28 mouse cellular contexts compared by ENCODE assay signal in genomic region chr9:8655347-8655746, GRCm38 (mm10).
"Had no signal": no experiment of that assay in that cellular context is flagged by ENCODE, and none has a peak within 500 bp of the region (broad histone marks: within the 10 kb centered on the region; RNA-seq: fewer than 3 reads in every experiment).

No protein-coding gene starts in this region.

- H3K9ac ChIP-seq: embryonic facial prominence, embryonic 12.5 days; embryonic facial prominence, embryonic 13.5 days; embryonic facial prominence, embryonic 15.5 days; forebrain, embryonic 12.5 days; forebrain, embryonic 13.5 days; forebrain, postnatal 0 days; heart, embryonic 12.5 days had no signal

- H3K4me2 ChIP-seq: embryonic facial prominence, embryonic 12.5 days; embryonic facial prominence, embryonic 13.5 days; embryonic facial prominence, embryonic 15.5 days; forebrain, embryonic 12.5 days; forebrain, embryonic 13.5 days; heart, embryonic 11.5 days; heart, embryonic 12.5 days had no signal

- H3K36me3 ChIP-seq: embryonic facial prominence, embryonic 10.5 days; embryonic facial prominence, embryonic 12.5 days; embryonic facial prominence, embryonic 13.5 days; embryonic facial prominence, embryonic 15.5 days; forebrain, embryonic 10.5 days; forebrain, embryonic 12.5 days; heart, embryonic 10.5 days; heart, embryonic 12.5 days had no signal

- H3K9me3 ChIP-seq: embryonic facial prominence, embryonic 12.5 days; embryonic facial prominence, embryonic 13.5 days; embryonic facial prominence, embryonic 15.5 days; forebrain, embryonic 12.5 days; forebrain, embryonic 13.5 days; heart, embryonic 10.5 days; heart, embryonic 12.5 days had no signal

- H3K4me1 ChIP-seq: embryonic facial prominence, embryonic 10.5 days; embryonic facial prominence, embryonic 12.5 days; embryonic facial prominence, embryonic 13.5 days; embryonic facial prominence, embryonic 15.5 days; forebrain, embryonic 10.5 days; forebrain, embryonic 12.5 days; forebrain, embryonic 13.5 days; heart, embryonic 10.5 days; heart, embryonic 12.5 days had no signal

- H3K27me3 ChIP-seq: embryonic facial prominence, embryonic 12.5 days; embryonic facial prominence, embryonic 13.5 days; embryonic facial prominence, embryonic 15.5 days; forebrain, embryonic 12.5 days; forebrain, embryonic 13.5 days; heart, embryonic 12.5 days had no signal

- ATAC-seq: forebrain, embryonic 13.5 days; forebrain, embryonic 14.5 days; forebrain, embryonic 16.5 days; forebrain, postnatal 0 days had no signal

- H3K27ac ChIP-seq: embryonic facial prominence, embryonic 10.5 days; embryonic facial prominence, embryonic 12.5 days; embryonic facial prominence, embryonic 13.5 days; embryonic facial prominence, embryonic 15.5 days; forebrain, embryonic 10.5 days; forebrain, embryonic 12.5 days; forebrain, embryonic 13.5 days; gastrocnemius, adult 2 months; heart, adult 2 months; heart, embryonic 10.5 days had no signal

- H3K4me3 ChIP-seq: embryonic facial prominence, embryonic 10.5 days; embryonic facial prominence, embryonic 12.5 days; embryonic facial prominence, embryonic 13.5 days; embryonic facial prominence, embryonic 15.5 days; erythroblast, embryonic 14.5 days; forebrain, embryonic 10.5 days; forebrain, embryonic 12.5 days; forebrain, embryonic 13.5 days; gastrocnemius, adult 2 months; heart, adult 2 months; heart, embryonic 10.5 days; heart, embryonic 12.5 days had no signal

- DNase-seq: cerebellum, adult 9-11 months; cerebellum, postnatal 10 days; cerebellum, postnatal 14 days; cerebellum, postnatal 25 days; cerebellum, postnatal 36 days; embryo, embryonic 11 days; forebrain, postnatal 0 days; gastrocnemius, adult 2 months; gastrocnemius, postnatal 10 days; gastrocnemius, postnatal 14 days; gastrocnemius, postnatal 25 days; gastrocnemius, postnatal 36 days; heart, adult 11 months; heart, adult 18-20 months; heart, adult 2 months had no signal
